Mouse (Mus musculus): ENCODE results near the gene Rptn. TPM values are rescaled to one million over a fixed set of nuclear protein-coding genes. Genes with fewer than 3 reads are reported as not detected.

Rptn gene
- polyA plus RNA-seq (2017; shearing (Covaris generic)): under 1 TPM in 1 of 2 experiments, not detected in 1; 0.23 TPM

DNA sequence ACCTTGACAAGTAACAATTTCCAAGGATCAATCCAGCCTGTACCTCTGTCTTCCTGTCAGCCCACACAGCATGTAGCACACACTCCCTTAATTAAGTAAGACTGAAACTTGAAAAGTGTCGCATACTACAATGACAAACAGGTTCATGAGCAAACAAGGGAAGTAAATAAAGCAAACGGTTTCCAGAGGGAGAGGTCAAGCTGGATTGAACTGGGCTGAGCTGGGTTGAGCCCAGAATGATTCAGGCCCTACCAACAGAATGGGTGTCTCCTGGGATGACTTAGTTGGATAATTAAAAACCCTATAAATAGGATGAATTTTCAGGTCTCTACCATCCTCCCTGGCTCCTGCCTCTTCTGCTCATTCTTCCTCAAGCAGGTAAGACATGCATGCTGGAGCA is at the start of gene Rptn:
Gene Rptn (plus strand): TSS at position 334 of the 400 bp plus-strand sequence.

DNA sequence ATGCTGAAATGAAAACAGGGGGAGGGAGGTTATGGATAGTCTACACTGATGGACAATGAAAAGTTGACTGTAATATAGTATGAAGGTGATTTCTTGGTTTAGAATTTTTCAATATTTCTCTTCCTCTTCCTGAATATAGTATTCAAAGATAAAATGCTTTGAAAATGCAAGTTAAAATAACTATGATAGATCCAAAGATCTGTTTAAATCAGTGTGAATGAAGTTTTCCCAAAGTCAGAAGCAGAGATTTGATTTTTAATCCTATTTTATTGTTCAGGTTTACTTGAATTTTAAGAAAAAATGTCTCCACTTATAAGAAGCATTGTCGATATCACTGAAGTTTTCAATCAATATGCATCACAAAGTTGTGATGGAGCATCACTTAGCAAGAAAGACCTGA is 48.5 kb downstream of the Rptn start, which contains the start of gene Tchh:
Gene Tchh (plus strand): TSS at position 301 of the 400 bp plus-strand sequence.

Other genes with a start within 250 kb of the Rptn start
- not detected for gene Crnn, start 248.9 kb upstream of the Rptn start, polyA plus RNA-seq (2017; shearing (Covaris generic))
- under 1 TPM in 1 of 2 experiments, not detected in 1; 0.07 TPM for gene Flg2, start 196.4 kb upstream of the Rptn start, polyA plus RNA-seq (2017; shearing (Covaris generic))
- not detected for gene Flg, start 120.2 kb upstream of the Rptn start, polyA plus RNA-seq (2017; shearing (Covaris generic))
- gene Hrnr, start 74.0 kb upstream of the Rptn start, polyA plus RNA-seq (2017; shearing (Covaris generic)): not detected
- under 1 TPM in 1 of 2 experiments, not detected in 1; 0.20 TPM for gene Tchh, start 48.6 kb downstream of the Rptn start, polyA plus RNA-seq (2017; shearing (Covaris generic))
- gene Tchhl1, start 75.1 kb downstream of the Rptn start, polyA plus RNA-seq (2017; shearing (Covaris generic)): not detected
- gene S100a11, start 126.8 kb downstream of the Rptn start, polyA plus RNA-seq (2017; shearing (Covaris generic)): 1,000 to 10,000 TPM in 1 of 2 experiments, 100 to 1,000 TPM in 1; 475 to 1,419 TPM
- gene S100a10, start 161.4 kb downstream of the Rptn start, polyA plus RNA-seq (2017; shearing (Covaris generic)): 1,000 to 10,000 TPM in 1 of 2 experiments, 100 to 1,000 TPM in 1; 590 to 2,365 TPM

All from activated CD4-positive, CD25-positive, alpha-beta regulatory T cell (primary cell).